Mouse (Mus musculus) kidney, adult 8-10 months (tissue): ENCODE results near the gene Ackr1.
"Not testable (repeated sequence)": the region's sequence is repeated elsewhere in the genome, so short reads cannot be mapped to it uniquely, and the experiment has no call there.

Source experiments
- DNase-seq, 2 experiments: peaks; one replicate each; pipeline ENCODE4 v3.0.0; 2022

Ackr1 gene

GRCm38 (mm10) chr1:173348527-173348926 lies 15.0 kb upstream of the Ackr1 start:
- DNase-seq: no peak

- no peak for DNase-seq
Observed at GRCm38 (mm10) chr1:173345112-173345511, 11.6 kb upstream of the Ackr1 start.

GRCm38 (mm10) chr1:173343934-173344333 lies 10.4 kb upstream of the Ackr1 start:
- no peak for DNase-seq

GRCm38 (mm10) chr1:173342425-173342824 lies 8.9 kb upstream of the Ackr1 start:
- no peak for DNase-seq

GRCm38 (mm10) chr1:173339543-173339942 lies 6.0 kb upstream of the Ackr1 start:
- DNase-seq: peak; percentile 11 to 59

GRCm38 (mm10) chr1:173337008-173337407 lies 3.5 kb upstream of the Ackr1 start:
- no peak for DNase-seq

- DNase-seq: no peak
Observed at GRCm38 (mm10) chr1:173335903-173336302, 2.4 kb upstream of the Ackr1 start.

- DNase-seq: no peak
Observed at GRCm38 (mm10) chr1:173332418-173332817, 1.1 kb downstream of the Ackr1 start.

- no peak for DNase-seq
Observed at GRCm38 (mm10) chr1:173329743-173330142, 3.8 kb downstream of the Ackr1 start.

GRCm38 (mm10) chr1:173329185-173329584 lies 4.4 kb downstream of the Ackr1 start:
- no peak for DNase-seq

- DNase-seq: no peak
Observed at GRCm38 (mm10) chr1:173328446-173328845, 5.1 kb downstream of the Ackr1 start.

- no peak for DNase-seq
Observed at GRCm38 (mm10) chr1:173326552-173326951, 7.0 kb downstream of the Ackr1 start.

- DNase-seq: no peak
Observed at GRCm38 (mm10) chr1:173325395-173325794, 8.2 kb downstream of the Ackr1 start.

GRCm38 (mm10) chr1:173324961-173325360 lies 8.6 kb downstream of the Ackr1 start:
- no peak for DNase-seq

- peak in 1 of 2 experiments; percentile 15 for DNase-seq
Observed at GRCm38 (mm10) chr1:173323839-173324585, 9.5 kb downstream of the Ackr1 start.

GRCm38 (mm10) chr1:173322249-173322627 lies 11.3 kb downstream of the Ackr1 start:
- no peak for DNase-seq

- no peak for DNase-seq
Observed at GRCm38 (mm10) chr1:173321593-173322248, 11.8 kb downstream of the Ackr1 start.

- DNase-seq: no peak
Observed at GRCm38 (mm10) chr1:173317925-173318477, 15.5 kb downstream of the Ackr1 start.

GRCm38 (mm10) chr1:173315725-173316124 lies 17.8 kb downstream of the Ackr1 start:
- DNase-seq: no peak

- DNase-seq: not testable (repeated sequence)
Observed at GRCm38 (mm10) chr1:173313535-173314050, 20.0 kb downstream of the Ackr1 start.

GRCm38 (mm10) chr1:173302795-173303194 lies 30.8 kb downstream of the Ackr1 start:
- DNase-seq: not testable (repeated sequence)
